Mouse (Mus musculus) bone marrow, adult 2 months (tissue): ENCODE results near the gene Calhm1. TPM values are rescaled to one million over a fixed set of nuclear protein-coding genes. Genes with fewer than 3 reads are reported as not detected.

Experiments used
- H3K27ac ChIP-seq: fragments of 200-500 bp; 2 replicates; pipeline ENCODE4 v1.5.1; 2012; ENCODE audit warnings: low read depth, mild to moderate bottlenecking, control low read depth, inconsistent platforms, low read length; ENCODE audit not compliant: control insufficient read depth, poor library complexity, insufficient read depth
- H3K4me1 ChIP-seq: fragments of 200-500 bp; 2 replicates; pipeline ENCODE4 v1.6.1; 2011; ENCODE audit warnings: low read length; ENCODE audit not compliant: control insufficient read depth, insufficient read depth
- H3K4me3 ChIP-seq: fragments of 200-500 bp; replicated peaks from 2 replicates; pipeline ENCODE3; 2011; ENCODE audit warnings: mild to moderate bottlenecking, low read depth, low read length, control low read depth; ENCODE audit not compliant: control insufficient read depth
- CTCF ChIP-seq: fragments of 200-500 bp; IDR thresholded peaks from 2 replicates; pipeline ENCODE4 v1.5.1; 2011; ENCODE audit warnings: low read length, control low read depth; ENCODE audit not compliant: control insufficient read depth, insufficient read depth
- POLR2A ChIP-seq: fragments of 200-500 bp; IDR thresholded peaks from 2 replicates; pipeline ENCODE4 v1.6.1; 2011; ENCODE audit warnings: low read depth, mild to moderate bottlenecking, control low read depth, low read length, borderline replicate concordance; ENCODE audit not compliant: control insufficient read depth
- WGBS: fragments of 180-500 bp; shearing (Covaris S2); methylation state at CpG from one replicate; pipeline ENCODE4 v1.1.7; 2018; 5-methylcytosine and 5-hydroxymethylcytosine counted together
- polyA plus RNA-seq: library from polyadenylated mRNA; stranded (reverse); fragments of >200 nt; gene quantifications from 2 replicates; pipeline ENCODE4 v1.2.4, GENCODE M21; 2011; ENCODE audit warnings: low replicate concordance; ENCODE audit not compliant: missing spikeins, insufficient read depth, insufficient read length

The Calhm1 gene
- polyA plus RNA-seq, 1 experiment = not detected

DNA sequence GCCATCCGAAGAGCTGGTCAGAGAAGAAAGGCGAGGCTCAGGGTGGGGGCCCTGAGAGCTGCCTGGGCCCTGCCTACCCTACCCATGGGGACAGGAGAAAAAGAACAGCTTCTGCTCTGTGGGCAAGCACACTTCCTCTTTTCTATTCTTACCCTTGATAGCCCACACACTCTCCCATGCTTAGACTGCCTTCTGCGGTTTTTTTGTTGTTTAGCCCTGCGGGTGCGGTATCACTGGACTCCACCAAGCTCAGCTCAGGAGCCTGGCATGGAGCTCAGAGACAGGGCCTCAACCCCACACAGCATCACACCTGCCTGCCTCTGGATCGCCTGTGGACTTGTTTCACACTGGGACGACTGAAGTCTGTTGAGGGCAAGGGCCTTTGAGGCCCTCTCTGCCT lies 10.9 kb downstream of the Calhm1 start:
- no peak; the same call in 1 of the 2 replicates for TF ChIP-seq POLR2A
- TF ChIP-seq CTCF = no peak
- peak overlapping the region; percentile 81 for H3K27ac ChIP-seq
- peak overlapping the region; percentile 53 for H3K4me3 ChIP-seq
- 9% methylated on average over 7 of the region's 7 CpGs for WGBS
- H3K4me1 ChIP-seq = peaks cover 7% of the 10 kb centered on the region; the same call in 1 of the 2 replicates

DNA sequence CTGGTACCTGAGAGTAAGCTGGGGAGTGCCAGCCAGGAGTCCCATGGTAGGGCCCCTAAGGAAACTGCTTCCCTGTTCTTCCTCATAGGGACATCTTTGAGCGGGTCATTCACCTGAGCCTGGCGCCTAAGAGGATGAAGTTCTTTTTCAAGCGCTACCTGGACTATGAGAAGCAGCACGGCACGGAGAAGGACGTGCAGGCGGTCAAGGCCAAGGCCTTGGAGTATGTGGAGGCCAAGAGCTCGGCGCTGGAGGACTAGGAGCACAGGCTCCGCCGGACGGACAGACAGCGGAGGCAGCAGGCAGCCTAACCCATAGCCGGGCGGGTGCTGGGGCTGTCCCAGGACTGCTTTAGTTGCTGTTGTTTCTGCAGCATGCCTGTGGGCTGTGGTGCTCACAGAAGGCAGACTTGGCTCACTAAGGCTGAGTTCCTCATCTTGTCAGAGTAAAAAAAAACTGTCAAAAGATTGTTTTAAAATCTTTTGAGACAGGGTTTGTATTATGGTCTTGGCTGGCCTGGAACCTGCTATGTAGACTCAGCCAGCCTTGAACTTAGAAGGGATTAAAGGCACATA lies 13.4 kb downstream of the Calhm1 start:
- H3K4me3 ChIP-seq = no peak overlapping the region
- peaks cover 5% of the 10 kb centered on the region; the same call in 1 of the 2 replicates for H3K4me1 ChIP-seq
- TF ChIP-seq CTCF (no peak), POLR2A (no peak)
- no peak overlapping the region for H3K27ac ChIP-seq
- WGBS = 91% methylated on average over 15 of the region's 15 CpGs

DNA sequence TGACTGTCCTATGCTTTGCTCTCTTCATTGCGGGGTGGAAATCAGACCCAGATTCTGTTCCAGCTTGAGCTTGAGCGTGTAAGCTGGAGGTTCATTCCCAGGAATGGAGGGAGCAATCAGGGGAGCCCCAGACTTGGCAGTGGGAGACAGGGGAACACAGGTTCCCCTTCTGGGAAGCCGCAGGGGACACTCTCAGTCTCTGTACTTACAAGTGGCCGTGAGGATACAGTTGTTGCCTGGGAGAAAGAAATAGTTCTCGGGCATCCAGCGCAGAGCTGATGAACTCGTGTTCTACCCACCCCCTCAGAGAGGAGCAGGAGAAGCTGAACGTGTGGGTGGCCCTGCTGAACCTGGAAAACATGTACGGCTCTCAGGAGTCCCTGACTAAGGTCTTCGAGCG lies 15.2 kb downstream of the Calhm1 start:
- WGBS = 87% methylated on average over 11 of the region's 11 CpGs
- TF ChIP-seq POLR2A (no peak), CTCF (no peak)
- Histone ChIP-seq H3K4me1 (peaks cover 4% of the 10 kb centered on the region; the same call in 1 of the 2 replicates), H3K4me3 (no peak overlapping the region), H3K27ac (no peak overlapping the region)

DNA sequence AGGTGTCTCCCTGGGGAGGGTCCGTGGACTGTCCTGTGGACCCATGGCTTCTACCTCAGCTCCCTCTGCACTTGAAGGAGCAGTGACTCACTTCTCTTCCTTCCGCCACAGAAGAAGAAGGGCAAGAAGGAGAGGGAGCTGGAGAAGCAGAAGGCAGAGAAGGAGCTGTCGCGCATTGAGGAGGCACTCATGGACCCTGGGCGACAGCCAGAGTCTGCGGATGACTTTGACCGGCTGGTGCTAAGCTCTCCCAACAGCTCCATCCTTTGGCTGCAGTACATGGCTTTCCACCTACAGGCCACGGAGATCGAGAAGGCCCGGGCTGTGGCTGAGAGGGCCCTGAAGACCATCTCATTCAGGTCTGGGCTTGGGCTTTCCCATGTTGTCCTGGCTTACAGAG lies 15.9 kb downstream of the Calhm1 start:
- 90% methylated on average over 10 of the region's 10 CpGs for WGBS

DNA sequence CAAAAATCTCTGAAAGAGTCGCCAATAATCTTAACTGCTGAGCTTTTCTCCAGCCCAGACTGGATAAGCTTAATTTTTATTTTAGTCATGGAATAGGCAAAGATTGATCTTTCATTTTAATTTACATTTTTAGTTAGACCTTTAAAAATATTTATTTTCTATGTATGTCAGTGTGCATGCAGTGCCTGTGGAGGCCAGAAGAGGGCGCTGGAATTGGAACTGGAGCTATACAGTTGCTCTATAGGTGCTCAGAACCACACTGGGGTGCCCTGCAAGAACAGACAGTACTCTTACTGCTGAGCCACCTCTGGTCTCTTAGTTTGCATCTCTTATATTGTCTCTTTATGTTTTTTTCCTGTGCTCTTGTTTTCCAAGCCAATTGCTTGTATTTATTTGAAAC lies 21.3 kb downstream of the Calhm1 start:
- WGBS = 39% methylated on average over 2 of the region's 2 CpGs
- TF ChIP-seq POLR2A (no peak), CTCF (peak; percentile 70)

More for the DNA sequence above, 15.9 kb downstream of the Calhm1 start:
- Histone ChIP-seq H3K4me3 (no peak overlapping the region), H3K4me1 (no peaks in the 10 kb centered on the region; the same call in 1 of the 2 replicates), H3K27ac (no peak overlapping the region)
- TF ChIP-seq POLR2A (no peak), CTCF (no peak)

DNA sequence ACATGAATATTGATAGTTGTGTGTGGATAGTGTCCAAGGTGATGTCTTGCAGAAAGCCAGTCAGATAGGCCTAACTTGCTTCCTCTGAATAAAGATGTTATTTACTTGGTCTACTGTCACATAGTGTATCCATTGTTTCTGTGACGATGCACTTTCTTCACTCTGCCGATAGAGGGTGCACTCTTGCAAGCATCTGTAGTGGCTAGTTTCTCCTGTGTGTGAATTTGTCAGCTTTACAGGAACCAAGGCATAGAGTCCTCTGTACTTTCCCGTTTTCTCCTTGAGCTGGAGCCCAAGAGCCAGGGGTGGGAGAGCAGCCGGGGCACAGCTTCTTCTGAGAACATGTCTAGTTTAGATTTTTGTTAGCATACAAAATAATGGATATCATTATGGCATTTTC lies 23.0 kb downstream of the Calhm1 start:
- H3K27ac ChIP-seq = no peak overlapping the region
- no peak for TF ChIP-seq POLR2A
- peak; percentile 45; the same call in 1 of the 2 replicates for TF ChIP-seq CTCF
- H3K4me1 ChIP-seq = no peaks in the 10 kb centered on the region
- whole genome bisulfite sequencing = 31% methylated on average over 4 of the region's 4 CpGs
- H3K4me3 ChIP-seq = no peak overlapping the region

More for the DNA sequence above, 21.3 kb downstream of the Calhm1 start:
- Histone ChIP-seq H3K4me3 (no peak overlapping the region), H3K27ac (no peak overlapping the region), H3K4me1 (no peaks in the 10 kb centered on the region)

DNA sequence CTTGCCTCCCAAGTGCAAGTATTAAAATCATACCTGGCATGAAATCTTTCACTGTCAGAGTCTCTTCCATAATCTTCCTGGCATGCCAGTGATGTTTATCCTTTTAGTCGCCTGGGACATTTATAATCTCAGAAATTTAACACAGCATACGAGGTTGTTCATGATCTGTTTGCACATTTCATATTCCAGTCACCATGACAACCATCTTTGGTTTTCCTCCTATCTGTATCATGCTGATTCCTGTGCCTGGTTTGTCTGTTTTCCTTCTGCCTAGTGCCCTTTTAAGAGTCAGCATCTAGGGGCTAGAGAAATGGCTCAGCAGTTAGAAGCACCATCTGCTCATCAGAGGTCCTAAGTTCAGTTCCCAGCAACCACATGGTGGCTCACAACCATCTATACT lies 25.4 kb downstream of the Calhm1 start:
- TF ChIP-seq CTCF (no peak), POLR2A (no peak)
- Histone ChIP-seq H3K4me1 (no peaks in the 10 kb centered on the region), H3K27ac (no peak overlapping the region), H3K4me3 (no peak overlapping the region)
- 68% methylated on average over 2 of the region's 2 CpGs for WGBS

DNA sequence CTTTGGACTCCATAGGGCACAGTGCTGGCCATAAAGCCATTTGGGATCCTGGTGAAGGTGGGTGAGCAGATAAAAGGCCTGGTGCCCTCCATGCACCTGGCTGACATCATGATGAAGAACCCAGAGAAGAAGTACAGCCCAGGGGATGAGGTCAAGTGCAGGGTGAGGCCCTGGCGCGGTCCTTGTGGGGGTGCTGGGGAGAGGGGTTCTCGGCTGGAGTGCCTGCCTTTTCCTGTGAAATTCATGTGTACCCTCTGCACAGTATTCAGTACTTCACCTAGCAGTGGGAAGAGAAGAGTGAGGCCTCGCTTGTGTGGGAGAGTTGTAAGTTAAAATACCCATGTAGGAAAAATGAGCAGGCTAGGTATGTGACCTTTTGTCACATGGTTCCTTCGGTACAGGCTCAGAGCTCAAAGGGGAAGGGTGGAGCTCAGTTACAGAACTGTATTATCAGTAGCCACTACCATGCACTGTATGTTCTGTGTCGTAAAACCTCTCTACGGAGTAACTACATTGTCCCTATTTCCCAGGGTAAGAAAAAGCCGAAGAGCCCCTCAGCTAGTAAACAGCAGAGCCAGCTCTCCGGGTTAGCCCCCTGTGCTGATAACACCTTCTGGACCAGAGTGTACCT lies 39.3 kb downstream of the Calhm1 start:
- Histone ChIP-seq H3K27ac (no peak overlapping the region), H3K4me3 (no peak overlapping the region), H3K4me1 (no peaks in the 10 kb centered on the region)
- 87% methylated on average over 9 of the region's 9 CpGs for WGBS
- TF ChIP-seq CTCF (no peak), POLR2A (no peak)
